Mouse (Mus musculus) A20 (cell line): Measurements from ENCODE around the gene Wwc2.
A peak's percentile ranks its signal among the peaks of the same experiment; 100 is the strongest.

Experiments
- DNase-seq: peaks from one replicate; pipeline ENCODE4 v3.0.0-alpha.2; 2011; ENCODE audit warnings: low read depth, low spot score

The Wwc2 gene

GRCm38 (mm10) chr8:47905256-47905655 lies 85.5 kb downstream of the Wwc2 start:
- no peak for DNase-seq

- DNase-seq: no peak
Measured at GRCm38 (mm10) chr8:47904004-47904403, 86.7 kb downstream of the Wwc2 start.

GRCm38 (mm10) chr8:47902704-47903103 lies 88.0 kb downstream of the Wwc2 start:
- no peak for DNase-seq

GRCm38 (mm10) chr8:47900361-47900760 lies 90.4 kb downstream of the Wwc2 start:
- DNase-seq: no peak

GRCm38 (mm10) chr8:47899891-47900290 lies 90.8 kb downstream of the Wwc2 start:
- no peak for DNase-seq

- DNase-seq: no peak
Measured at GRCm38 (mm10) chr8:47892419-47892818, 98.3 kb downstream of the Wwc2 start.

- DNase-seq: no peak
Measured at GRCm38 (mm10) chr8:47891641-47892040, 99.1 kb downstream of the Wwc2 start.

- DNase-seq: no peak
Measured at GRCm38 (mm10) chr8:47890814-47891210, 99.9 kb downstream of the Wwc2 start.

GRCm38 (mm10) chr8:47889936-47890813 lies 100.5 kb downstream of the Wwc2 start:
- no peak for DNase-seq

GRCm38 (mm10) chr8:47888841-47889570 lies 101.7 kb downstream of the Wwc2 start:
- DNase-seq: no peak

GRCm38 (mm10) chr8:47884306-47884705 lies 106.4 kb downstream of the Wwc2 start:
- no peak for DNase-seq

- DNase-seq: no peak
Measured at GRCm38 (mm10) chr8:47883739-47884138, 107.0 kb downstream of the Wwc2 start.

- no peak for DNase-seq
Measured at GRCm38 (mm10) chr8:47878516-47878915, 112.2 kb downstream of the Wwc2 start.

- DNase-seq: no peak
Measured at GRCm38 (mm10) chr8:47875865-47876264, 114.9 kb downstream of the Wwc2 start.

GRCm38 (mm10) chr8:47874497-47875178 lies 116.1 kb downstream of the Wwc2 start:
- DNase-seq: no peak

- DNase-seq: peak; percentile 59
Measured at GRCm38 (mm10) chr8:47872361-47873107, 118.2 kb downstream of the Wwc2 start.

- DNase-seq: peak; percentile 66
Measured at GRCm38 (mm10) chr8:47867067-47867466, 123.7 kb downstream of the Wwc2 start.

- no peak for DNase-seq
Measured at GRCm38 (mm10) chr8:47866568-47866967, 124.2 kb downstream of the Wwc2 start.

GRCm38 (mm10) chr8:47859259-47859658 lies 131.5 kb downstream of the Wwc2 start:
- DNase-seq: no peak

- DNase-seq: no peak
Measured at GRCm38 (mm10) chr8:47853356-47853755, 137.4 kb downstream of the Wwc2 start.

GRCm38 (mm10) chr8:47852737-47853136 lies 138.0 kb downstream of the Wwc2 start:
- no peak for DNase-seq
